Mouse (Mus musculus) G1E (cell line): Measurements from ENCODE around the gene Hnrnpa2b1. TPM values are rescaled to one million over a fixed set of nuclear protein-coding genes. Genes with fewer than 3 reads are reported as not detected.

Experiments
- ATAC-seq: 2 replicates; pipeline ENCODE4 v1.8.0; 2016; ENCODE audit warnings: mild to moderate bottlenecking; ENCODE audit not compliant: insufficient number of reproducible peaks, poor library complexity, low FRiP score, severe bottlenecking; ENCODE audit errors: extremely low read depth
- DNase-seq: peaks from one replicate; pipeline ENCODE4 v3.0.0; 2012; ENCODE audit warnings: low spot score
- H3K27me3 ChIP-seq: 2 replicates; pipeline ENCODE4 v1.6.1; 2012; ENCODE audit warnings: mild to moderate bottlenecking, low read length, inconsistent platforms; ENCODE audit not compliant: insufficient read depth
- H3K36me3 ChIP-seq: replicated peaks from 2 replicates; pipeline ENCODE3; 2012; ENCODE audit warnings: mild to moderate bottlenecking, inconsistent platforms
- H3K4me1 ChIP-seq: 2 replicates; pipeline ENCODE4 v1.6.1; 2012; ENCODE audit warnings: low read depth, low read length, inconsistent platforms, mixed read lengths; ENCODE audit not compliant: insufficient read depth
- H3K4me3 ChIP-seq: 2 replicates; pipeline ENCODE4 v1.5.1; 2012; ENCODE audit warnings: low read depth, mild to moderate bottlenecking, inconsistent platforms, low read length, moderate library complexity, mixed read lengths
- H3K9me3 ChIP-seq: replicated peaks from 2 replicates; pipeline ENCODE4 v1.6.1; 2012; ENCODE audit warnings: inconsistent platforms
- CTCF ChIP-seq: IDR thresholded peaks from 2 replicates; pipeline ENCODE4 v1.5.1; 2012; ENCODE audit warnings: low read depth, low read length, inconsistent platforms, mixed read lengths
- GATA1 ChIP-seq: IDR thresholded peaks from 2 replicates; pipeline ENCODE4 v1.6.1; 2012; ENCODE audit warnings: borderline replicate concordance, low read length, inconsistent platforms, mixed read lengths
- GATA2 ChIP-seq: IDR thresholded peaks from 2 replicates; pipeline ENCODE4 v1.6.1; 2012; ENCODE audit warnings: low read depth, low read length, inconsistent platforms, borderline replicate concordance
- POLR2AphosphoS5 ChIP-seq: IDR thresholded peaks from 2 replicates; pipeline ENCODE4 v1.6.1; 2012; ENCODE audit warnings: low read depth, low read length, inconsistent platforms; ENCODE audit not compliant: insufficient replicate concordance
- TAL1 ChIP-seq: conservative IDR thresholded peaks from 2 replicates; pipeline ENCODE4 v1.6.1; 2012; ENCODE audit warnings: low read depth, low read length, inconsistent platforms, mixed read lengths
- polyA plus RNA-seq: library from polyadenylated mRNA; stranded (reverse); fragments of >175 nt; gene quantifications from 2 replicates; pipeline ENCODE4 v1.2.3, GENCODE M21; 2012
- total RNA-seq, 2 experiments: library from RNA; stranded (forward) in 1 of 2; stranded (reverse) in 1 of 2; fragments of 200-1000 nt in 1 of 2; fragments of >200 nt in 1 of 2; fragmentation: Nextera tagmentation in 1 of 2; gene quantifications; 2 replicates each; pipeline ENCODE4 v1.2.3; 2014 to 2017

The Hnrnpa2b1 gene
- total and polyA plus RNA-seq, 3 experiments = 574 to 1,396 (median 906) TPM

- no peak overlapping the region for H3K4me3 ChIP-seq
- H3K27me3 ChIP-seq = peaks cover 4% of the 10 kb centered on the region; the same call in 1 of the 2 replicates
- no peak for DNase-seq
- ATAC-seq = no peak
- no peak for TF ChIP-seq CTCF
- no peak for TF ChIP-seq GATA1
- no peak for TF ChIP-seq TAL1
- no peak for TF ChIP-seq GATA2
- TF ChIP-seq POLR2AphosphoS5 = no peak
- H3K4me1 ChIP-seq = no peaks in the 10 kb centered on the region
- no peaks in the 10 kb centered on the region for H3K36me3 ChIP-seq
- H3K9me3 ChIP-seq = no peaks in the 10 kb centered on the region
Measured at GRCm38 (mm10) chr6:51507556-51507955, 37.9 kb upstream of the Hnrnpa2b1 start.

- Histone ChIP-seq H3K27me3 (peaks cover 4% of the 10 kb centered on the region; the same call in 1 of the 2 replicates), H3K4me3 (no peak overlapping the region), H3K9me3 (no peaks in the 10 kb centered on the region; the same call in 1 of the 2 replicates), H3K36me3 (no peaks in the 10 kb centered on the region), H3K4me1 (no peaks in the 10 kb centered on the region)
- DNase-seq (no peak), ATAC-seq (no peak)
- TF ChIP-seq POLR2AphosphoS5 (no peak), GATA1 (no peak), CTCF (no peak), TAL1 (no peak), GATA2 (no peak)
Measured at GRCm38 (mm10) chr6:51505671-51506070, 36.0 kb upstream of the Hnrnpa2b1 start.

DNA sequence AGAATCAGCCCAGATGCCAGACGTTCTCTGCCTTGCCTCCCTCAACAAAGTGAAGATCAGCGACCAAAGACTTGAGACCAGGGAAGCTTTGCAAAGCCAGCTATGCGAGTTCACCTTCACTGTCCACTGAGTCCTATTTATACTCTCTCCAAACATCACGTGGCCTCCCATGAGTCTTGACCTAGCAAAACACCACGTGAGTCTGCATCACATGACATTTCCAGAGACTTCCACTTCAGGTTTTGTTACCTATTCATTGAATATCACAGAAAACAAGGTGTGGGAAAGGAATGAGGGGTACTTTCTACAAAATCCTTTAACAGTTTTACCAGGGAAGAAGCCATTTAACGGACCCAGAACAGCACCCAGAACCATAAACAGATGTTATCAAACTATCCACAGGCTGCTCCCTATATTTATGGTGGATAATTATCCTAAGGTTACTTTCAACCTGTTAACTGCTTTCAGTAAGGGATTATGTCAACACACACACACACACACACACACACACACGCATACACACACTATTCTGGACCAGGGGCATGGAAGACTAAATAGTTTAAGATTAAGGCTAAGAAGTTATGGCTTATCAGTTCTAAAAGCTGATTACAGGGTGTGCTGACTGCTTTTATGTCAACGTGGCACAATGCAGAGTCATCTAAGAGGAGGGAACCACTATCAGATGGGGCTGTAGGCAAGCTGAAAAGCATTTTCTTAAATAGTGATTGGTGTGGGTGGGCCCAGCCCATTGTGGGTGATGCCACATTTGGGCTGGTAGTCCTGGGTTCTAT lies 27.8 kb upstream of the Hnrnpa2b1 start:
- Histone ChIP-seq H3K27me3 (peaks cover 12% of the 10 kb centered on the region), H3K4me3 (no peak overlapping the region), H3K4me1 (no peaks in the 10 kb centered on the region), H3K36me3 (no peaks in the 10 kb centered on the region), H3K9me3 (no peaks in the 10 kb centered on the region; the same call in 1 of the 2 replicates)
- DNase-seq = no peak
- no peak for ATAC-seq
- no peak for TF ChIP-seq GATA2
- no peak for TF ChIP-seq TAL1
- TF ChIP-seq CTCF = no peak
- no peak for TF ChIP-seq POLR2AphosphoS5
- TF ChIP-seq GATA1 = no peak

DNA sequence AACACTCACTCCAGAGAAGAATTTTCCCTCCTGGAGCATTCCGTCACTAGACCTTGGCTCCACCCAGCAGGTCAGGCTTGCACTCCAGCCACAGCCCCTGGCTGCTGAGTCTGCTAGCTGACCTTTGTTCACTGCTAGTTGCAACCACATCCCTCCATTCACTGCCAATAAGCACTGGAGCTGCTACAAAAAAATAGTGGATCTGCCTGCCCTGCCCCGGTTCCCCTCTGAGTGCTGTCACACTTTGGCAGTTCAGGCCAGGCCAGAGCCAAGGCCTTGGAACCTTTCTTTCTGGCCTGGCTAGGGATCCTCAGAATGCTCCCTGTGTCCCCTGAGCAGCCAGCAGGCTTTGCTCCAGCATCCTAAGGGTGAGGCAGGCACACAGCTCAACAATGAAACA lies 20.1 kb upstream of the Hnrnpa2b1 start:
- DNase-seq (no peak), ATAC-seq (no peak)
- H3K9me3 ChIP-seq = peaks cover 6% of the 10 kb centered on the region
- H3K27me3 ChIP-seq = peaks cover under 1% of the 10 kb centered on the region; the same call in 1 of the 2 replicates
- H3K4me1 ChIP-seq = no peaks in the 10 kb centered on the region
- TF ChIP-seq CTCF = no peak
- no peak for TF ChIP-seq POLR2AphosphoS5
- TF ChIP-seq TAL1 = no peak
- TF ChIP-seq GATA2 = no peak
- TF ChIP-seq GATA1 = no peak
- H3K4me3 ChIP-seq = no peak overlapping the region
- H3K36me3 ChIP-seq = no peaks in the 10 kb centered on the region

DNA sequence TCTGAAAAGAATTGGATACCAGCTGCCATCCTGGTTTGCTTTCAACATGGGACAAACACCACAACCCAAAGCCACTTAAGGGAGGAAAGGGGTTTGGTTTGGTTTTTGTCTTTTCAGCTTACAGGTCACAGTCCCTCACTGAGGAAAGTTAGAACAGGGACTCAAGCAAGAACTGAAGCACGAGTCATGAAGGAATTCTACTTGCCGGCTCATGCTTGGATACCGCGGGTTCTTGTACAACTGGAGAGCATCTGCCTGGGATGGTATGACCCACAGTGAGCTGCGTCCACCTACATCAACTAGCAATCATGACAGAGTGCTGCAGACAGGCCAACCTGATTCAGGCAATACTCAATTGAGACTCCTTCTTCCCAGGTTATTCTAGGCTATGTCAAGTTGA lies 17.0 kb upstream of the Hnrnpa2b1 start:
- no peak for DNase-seq

DNA sequence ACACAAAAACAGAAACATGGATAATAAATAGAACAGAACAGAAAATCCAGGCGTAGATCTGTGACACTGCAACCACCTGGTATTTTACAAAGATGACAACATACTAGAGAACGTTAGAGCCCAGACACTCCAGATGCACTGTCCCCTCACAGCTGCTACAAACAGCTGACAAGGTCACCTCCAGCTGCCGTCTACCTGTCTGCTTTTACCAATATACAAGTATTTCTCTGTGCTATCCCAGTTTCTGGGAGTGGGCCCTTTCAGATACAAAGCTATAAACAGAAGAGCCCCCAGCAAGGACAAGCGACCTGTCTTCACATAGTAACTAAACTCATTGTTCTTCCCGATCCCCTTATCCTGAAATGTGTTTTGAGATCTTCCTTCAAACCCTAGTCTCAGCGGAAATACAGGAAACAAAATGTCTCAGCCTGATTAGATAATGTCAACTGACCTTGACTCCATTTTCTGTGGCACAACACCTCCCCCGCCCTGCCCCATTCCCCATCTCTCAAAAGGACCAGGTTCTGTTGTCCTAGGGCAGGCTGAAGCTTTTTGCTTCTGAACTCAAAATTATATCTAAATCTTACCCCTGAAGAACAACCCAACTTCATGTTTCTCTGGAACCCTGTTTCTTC lies 16.5 kb upstream of the Hnrnpa2b1 start:
- H3K4me1 ChIP-seq = no peaks in the 10 kb centered on the region
- H3K36me3 ChIP-seq = peaks cover 21% of the 10 kb centered on the region
- H3K9me3 ChIP-seq = peaks cover 6% of the 10 kb centered on the region
- DNase-seq (no peak), ATAC-seq (no peak)
- no peaks in the 10 kb centered on the region; the same call in 1 of the 2 replicates for H3K27me3 ChIP-seq
- H3K4me3 ChIP-seq = no peak overlapping the region
- no peak for TF ChIP-seq CTCF
- TF ChIP-seq GATA2 = no peak
- TF ChIP-seq TAL1 = no peak
- TF ChIP-seq GATA1 = no peak
- TF ChIP-seq POLR2AphosphoS5 = no peak

More for the DNA sequence above, 17.0 kb upstream of the Hnrnpa2b1 start:
- H3K4me3 ChIP-seq = no peak overlapping the region
- H3K36me3 ChIP-seq = peaks cover 16% of the 10 kb centered on the region
- H3K9me3 ChIP-seq = peaks cover 6% of the 10 kb centered on the region
- ATAC-seq = no peak
- no peaks in the 10 kb centered on the region; the same call in 1 of the 2 replicates for H3K27me3 ChIP-seq
- H3K4me1 ChIP-seq = no peaks in the 10 kb centered on the region
- TF ChIP-seq TAL1 (no peak), CTCF (no peak), GATA1 (no peak), POLR2AphosphoS5 (no peak), GATA2 (no peak)
